Mouse (Mus musculus) gastrocnemius, adult 8-10 months (tissue): ENCODE measurements around the gene Cgn. TPM values are rescaled to one million over a fixed set of nuclear protein-coding genes. Genes with fewer than 3 reads are reported as not detected.

Source experiments
- total RNA-seq, 4 experiments: library from RNA; stranded (reverse); gene quantifications; 2 replicates each; pipeline ENCODE4 v1.2.4; 2022

Gene Cgn
- total RNA-seq, 4 experiments from 2014 or later: 0.07 to 0.13 TPM; not detected in 2

Other genes with a start within 250 kb of the Cgn start
- gene Snx27, start 203.8 kb downstream of the Cgn start, total RNA-seq: 10 to 100 TPM; 33.6 to 45.8 (median 36.6) TPM
- gene Gm10972, start 143.4 kb downstream of the Cgn start, total RNA-seq: not detected
- gene Tuft1, start 127.6 kb downstream of the Cgn start, total RNA-seq: 1 to 10 TPM in 2 of 4 experiments, under 1 TPM in 2; 0.46 to 1.7 (median 1.0) TPM
- gene Selenbp2, start 92.9 kb downstream of the Cgn start, total RNA-seq: 1 to 10 TPM in 3 of 4 experiments, not detected in 1; 1.8 to 4.0 (median 3.8) TPM
- gene Pogz, start 51.1 kb upstream of the Cgn start, total RNA-seq: 10 to 100 TPM; 14.3 to 18.1 (median 16.1) TPM
- 100 to 1,000 TPM; 206 to 227 (median 221) TPM for gene Psmb4, start 100.5 kb upstream of the Cgn start, total RNA-seq
- 10 to 100 TPM; 10.2 to 21.5 (median 17.0) TPM for gene Selenbp1, start 146.6 kb upstream of the Cgn start, total RNA-seq
- gene Rfx5, start 167.6 kb upstream of the Cgn start, total RNA-seq: 1 to 10 TPM; 4.5 to 8.4 (median 6.1) TPM
- 10 to 100 TPM; 16.7 to 22.2 (median 20.2) TPM for gene Pi4kb, start 188.2 kb upstream of the Cgn start, total RNA-seq
- gene Zfp687, start 229.0 kb upstream of the Cgn start, total RNA-seq: 10 to 100 TPM; 14.2 to 18.8 (median 16.3) TPM